Mouse (Mus musculus): ENCODE results near the gene Gpr137. TPM values are rescaled to one million over a fixed set of nuclear protein-coding genes. Genes with fewer than 3 reads are reported as not detected.
A peak's percentile ranks its signal among the peaks of the same experiment; 100 is the strongest.

Gpr137 gene
- polyA plus RNA-seq, 1 experiment = 127 TPM

GRCm38 (mm10) chr19:6985300-6985699 is 43.0 kb upstream of the Gpr137 start:
- Histone ChIP-seq H3K27ac (ENCODE audit: insufficient read depth, low read length) (no peak overlapping the region), H3K4me3 (replicated peaks; ENCODE audit: insufficient read depth, low read depth, low read length) (no peak overlapping the region), H3K4me1 (ENCODE audit: control insufficient read depth, insufficient read depth, low read length) (peaks cover 6% of the 10 kb centered on the region), H3K27me3 (ENCODE audit: control insufficient read depth, insufficient read depth, low read length) (no peaks in the 10 kb centered on the region)
- TF ChIP-seq POLR2A (IDR thresholded peaks at IDR 0.05; ENCODE audit: borderline replicate concordance, insufficient read depth, low read length) (no peak), CTCF (IDR thresholded peaks at IDR 0.05; ENCODE audit: borderline replicate concordance, insufficient read depth, low read depth, low read length) (no peak)
- WGBS = 87% methylated on average over 19 of the region's 19 CpGs
- peak in 1 of 2 experiments; percentile 26 for DNase-seq

GRCm38 (mm10) chr19:6983621-6984020 is 41.3 kb upstream of the Gpr137 start:
- Histone ChIP-seq H3K27ac (ENCODE audit: insufficient read depth, low read length) (no peak overlapping the region), H3K4me3 (replicated peaks; ENCODE audit: insufficient read depth, low read depth, low read length) (no peak overlapping the region), H3K27me3 (ENCODE audit: control insufficient read depth, insufficient read depth, low read length) (no peaks in the 10 kb centered on the region), H3K4me1 (ENCODE audit: control insufficient read depth, insufficient read depth, low read length) (peaks cover 10% of the 10 kb centered on the region)
- 47% methylated on average over 5 of the region's 5 CpGs for WGBS
- DNase-seq = no peak
- TF ChIP-seq POLR2A (IDR thresholded peaks at IDR 0.05; ENCODE audit: borderline replicate concordance, insufficient read depth, low read length) (no peak), CTCF (IDR thresholded peaks at IDR 0.05; ENCODE audit: borderline replicate concordance, insufficient read depth, low read depth, low read length) (no peak)

- 89% methylated on average over 4 of the region's 4 CpGs for WGBS
- no peak for DNase-seq
- H3K27ac ChIP-seq (ENCODE audit: insufficient read depth, low read length) = no peak overlapping the region
- H3K4me3 ChIP-seq (replicated peaks; ENCODE audit: insufficient read depth, low read depth, low read length) = no peak overlapping the region
- H3K4me1 ChIP-seq (ENCODE audit: control insufficient read depth, insufficient read depth, low read length) = peaks cover 12% of the 10 kb centered on the region
- TF ChIP-seq POLR2A (IDR thresholded peaks at IDR 0.05; ENCODE audit: borderline replicate concordance, insufficient read depth, low read length) (no peak), CTCF (IDR thresholded peaks at IDR 0.05; ENCODE audit: borderline replicate concordance, insufficient read depth, low read depth, low read length) (no peak)
- H3K27me3 ChIP-seq (ENCODE audit: control insufficient read depth, insufficient read depth, low read length) = no peaks in the 10 kb centered on the region
Measured at GRCm38 (mm10) chr19:6981465-6981864, 39.2 kb upstream of the Gpr137 start.

GRCm38 (mm10) chr19:6980381-6981093 is 38.3 kb upstream of the Gpr137 start, which contains the start of gene Fkbp2:
Fkbp2 (minus strand) TSS chr19:6980501.
- 2% methylated on average over 38 of the region's 38 CpGs for WGBS

GRCm38 (mm10) chr19:6979486-6980380 is 37.5 kb upstream of the Gpr137 start:
- Histone ChIP-seq H3K27me3 (ENCODE audit: control insufficient read depth, insufficient read depth, low read length) (no peaks in the 10 kb centered on the region), H3K4me3 (replicated peaks; ENCODE audit: insufficient read depth, low read depth, low read length) (peak overlapping the region; percentile 59), H3K27ac (ENCODE audit: insufficient read depth, low read length) (peak overlapping the region; percentile 68; the same call in 1 of the 2 replicates), H3K4me1 (ENCODE audit: control insufficient read depth, insufficient read depth, low read length) (peaks cover 8% of the 10 kb centered on the region; the same call in 1 of the 2 replicates)
- 1% methylated on average over 59 of the region's 59 CpGs for WGBS
- peak; percentile 99 for DNase-seq
- TF ChIP-seq CTCF (IDR thresholded peaks at IDR 0.05; ENCODE audit: borderline replicate concordance, insufficient read depth, low read depth, low read length) (peak; percentile 59), POLR2A (IDR thresholded peaks at IDR 0.05; ENCODE audit: borderline replicate concordance, insufficient read depth, low read length) (no peak)

More at GRCm38 (mm10) chr19:6980381-6981093, 38.3 kb upstream of the Gpr137 start, which contains the start of gene Fkbp2:
- TF ChIP-seq POLR2A (IDR thresholded peaks at IDR 0.05; ENCODE audit: borderline replicate concordance, insufficient read depth, low read length) = peak; percentile 96
- no peak for TF ChIP-seq CTCF (IDR thresholded peaks at IDR 0.05; ENCODE audit: borderline replicate concordance, insufficient read depth, low read depth, low read length)
- Histone ChIP-seq H3K27me3 (ENCODE audit: control insufficient read depth, insufficient read depth, low read length) (no peaks in the 10 kb centered on the region), H3K27ac (ENCODE audit: insufficient read depth, low read length) (peak within 1 kb of the TSS; percentile 68), H3K4me3 (replicated peaks; ENCODE audit: insufficient read depth, low read depth, low read length) (peak within 1 kb of the TSS; percentile 92), H3K4me1 (ENCODE audit: control insufficient read depth, insufficient read depth, low read length) (peaks cover 8% of the 10 kb centered on the region; the same call in 1 of the 2 replicates)
- DNase-seq = peak; percentile 99 to 100

GRCm38 (mm10) chr19:6979001-6979479 is 36.8 kb upstream of the Gpr137 start:
- no peak overlapping the region for H3K27ac ChIP-seq (ENCODE audit: insufficient read depth, low read length)
- 4% methylated on average over 11 of the region's 11 CpGs for WGBS
- DNase-seq = peak; percentile 59 to 65
- peaks cover 8% of the 10 kb centered on the region; the same call in 1 of the 2 replicates for H3K4me1 ChIP-seq (ENCODE audit: control insufficient read depth, insufficient read depth, low read length)
- no peak for TF ChIP-seq POLR2A (IDR thresholded peaks at IDR 0.05; ENCODE audit: borderline replicate concordance, insufficient read depth, low read length)
- TF ChIP-seq CTCF (IDR thresholded peaks at IDR 0.05; ENCODE audit: borderline replicate concordance, insufficient read depth, low read depth, low read length) = no peak
- no peaks in the 10 kb centered on the region for H3K27me3 ChIP-seq (ENCODE audit: control insufficient read depth, insufficient read depth, low read length)
- peak overlapping the region; percentile 59 for H3K4me3 ChIP-seq (replicated peaks; ENCODE audit: insufficient read depth, low read depth, low read length)

GRCm38 (mm10) chr19:6978639-6978974 is 36.3 kb upstream of the Gpr137 start:
- no peak overlapping the region for H3K27ac ChIP-seq (ENCODE audit: insufficient read depth, low read length)
- H3K27me3 ChIP-seq (ENCODE audit: control insufficient read depth, insufficient read depth, low read length) = no peaks in the 10 kb centered on the region
- 33% methylated on average over 3 of the region's 3 CpGs for WGBS
- peaks cover 8% of the 10 kb centered on the region; the same call in 1 of the 2 replicates for H3K4me1 ChIP-seq (ENCODE audit: control insufficient read depth, insufficient read depth, low read length)
- peak overlapping the region; percentile 20 for H3K4me3 ChIP-seq (replicated peaks; ENCODE audit: insufficient read depth, low read depth, low read length)
- DNase-seq = no peak
- no peak for TF ChIP-seq CTCF (IDR thresholded peaks at IDR 0.05; ENCODE audit: borderline replicate concordance, insufficient read depth, low read depth, low read length)
- no peak for TF ChIP-seq POLR2A (IDR thresholded peaks at IDR 0.05; ENCODE audit: borderline replicate concordance, insufficient read depth, low read length)

Measured in cerebellum, adult 2 months (tissue).